8 mouse cellular contexts compared by ENCODE assay signal in the genomic region with DNA sequence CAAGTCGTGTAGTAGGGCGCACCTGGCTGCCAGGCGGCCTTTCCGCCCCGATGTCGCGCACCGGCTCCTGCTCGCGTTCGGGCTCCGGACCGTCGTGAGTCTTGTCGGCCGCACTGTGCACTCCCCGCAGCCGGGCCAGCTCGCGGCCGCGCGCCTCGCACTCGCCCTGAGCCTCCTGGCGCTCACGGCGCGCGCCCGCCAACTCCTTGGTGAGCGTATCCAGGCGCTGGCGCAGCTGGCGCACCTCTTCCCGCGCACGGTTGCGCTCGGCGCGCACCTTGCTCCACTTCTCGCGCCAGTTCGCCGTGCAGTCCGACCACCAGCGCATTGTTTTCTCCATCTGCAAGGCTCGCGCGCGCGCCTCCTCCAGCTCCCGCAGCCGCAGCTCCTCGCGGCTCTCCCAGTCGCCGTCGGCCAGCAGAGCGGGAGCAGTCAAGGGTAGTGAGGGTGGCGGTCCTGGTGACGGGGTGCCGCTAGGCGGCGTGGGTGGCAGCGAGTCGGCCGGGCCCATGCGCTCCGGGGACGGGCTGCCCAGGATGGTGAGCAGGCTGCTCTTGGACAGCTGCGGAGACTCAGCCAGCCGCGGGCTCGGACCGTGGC. TPM values are rescaled to one million over a fixed set of nuclear protein-coding genes. Genes with fewer than 3 reads are reported as not detected.
DNase-seq lines count a peak whose midpoint lies in the region; ATAC-seq and TF ChIP-seq lines count a peak whose summit lies in the region.

No protein-coding gene starts in this region.

- H3K27ac ChIP-seq in embryonic facial prominence, embryonic 11.5 days (replicated peaks; ENCODE audit: low read depth, low read length), result no peak overlapping the region
- no peak overlapping the region for H3K27ac ChIP-seq in lung, embryonic 14.5 days (ENCODE audit: low read depth)

- peak; percentile 58 for ATAC-seq in embryonic facial prominence, embryonic 11.5 days (replicated peaks; ENCODE audit: insufficient number of reproducible peaks, low FRiP score, low TSS enrichment, low read depth)
- peak; percentile 42 for ATAC-seq in lung, embryonic 14.5 days (ENCODE audit: insufficient read depth)
- no peak for ATAC-seq in megakaryocyte, adult 5-6 weeks (ENCODE audit: poor library complexity, severe bottlenecking)

- peak overlapping the region; percentile 31 for H3K4me3 ChIP-seq in embryonic facial prominence, embryonic 11.5 days (ENCODE audit: low read depth, low read length)
- peak overlapping the region; percentile 31 for H3K4me3 ChIP-seq in lung, embryonic 14.5 days (ENCODE audit: low read depth, low read length)

- intact Hi-C loops in heart, postnatal 10 days (cut with DNase I), result loop anchor here (5.0 kb wide), 1 partner anchor 206 kb away; no protein-coding TSS in a partner anchor

- WGBS in embryonic facial prominence, embryonic 11.5 days, result 6% methylated on average over 75 of the region's 77 CpGs
- WGBS in lung, embryonic 14.5 days, result 13% methylated on average over 77 of the region's 77 CpGs

- H3K9ac ChIP-seq in embryonic facial prominence, embryonic 11.5 days (replicated peaks; ENCODE audit: low read length), result peak overlapping the region; percentile 32; the same call in 1 of the 2 replicates
- H3K9ac ChIP-seq in lung, embryonic 14.5 days, result peak overlapping the region; percentile 36

- peak; percentile 54 to 59 for DNase-seq in left cerebral cortex, adult 18-20 months (ENCODE audit: low spot score in 2 of 2)
- no peak for DNase-seq in left cerebral cortex, adult 11 months (ENCODE audit: low spot score)
- DNase-seq in embryonic facial prominence, embryonic 11.5 days (ENCODE audit: low spot score), result peak; percentile 80
- DNase-seq in heart, postnatal 10 days, result peak; percentile 62 to 76
- DNase-seq in kidney, postnatal 4 days, result peak; percentile 80 to 88
- DNase-seq in lung, embryonic 14.5 days, result peak; percentile 83
- peak; percentile 83 for DNase-seq in retina, embryonic 14.5 days (ENCODE audit: low spot score)

- H3K9me3 ChIP-seq in embryonic facial prominence, embryonic 11.5 days (replicated peaks; ENCODE audit: control insufficient read depth, low read length), result no peaks in the 10 kb centered on the region
- no peaks in the 10 kb centered on the region for H3K9me3 ChIP-seq in lung, embryonic 14.5 days (ENCODE audit: low read depth, low read length)

- peaks cover 2% of the 10 kb centered on the region for H3K4me1 ChIP-seq in embryonic facial prominence, embryonic 11.5 days (ENCODE audit: control insufficient read depth, insufficient read depth, low read length)
- H3K4me1 ChIP-seq in lung, embryonic 14.5 days (ENCODE audit: insufficient read depth), result peaks cover 30% of the 10 kb centered on the region

- H3K27me3 ChIP-seq in embryonic facial prominence, embryonic 11.5 days (ENCODE audit: control insufficient read depth, insufficient read depth, low read length), result peaks cover 4% of the 10 kb centered on the region; the same call in 1 of the 2 replicates
- peaks cover 3% of the 10 kb centered on the region; the same call in 1 of the 2 replicates for H3K27me3 ChIP-seq in lung, embryonic 14.5 days (ENCODE audit: insufficient read depth, low read length)

- H3K4me2 ChIP-seq in embryonic facial prominence, embryonic 11.5 days (ENCODE audit: low read depth, low read length), result peak overlapping the region; percentile 83
- peak overlapping the region; percentile 55 for H3K4me2 ChIP-seq in lung, embryonic 14.5 days

- peak; percentile 72 for TF ChIP-seq CTCF in lung, embryonic 14.5 days (IDR thresholded peaks at IDR 0.05; ENCODE audit: low read depth)

- no peaks in the 10 kb centered on the region; the same call in 1 of the 2 replicates for H3K36me3 ChIP-seq in embryonic facial prominence, embryonic 11.5 days (replicated peaks; ENCODE audit: control insufficient read depth, insufficient read depth, low read depth, low read length)
- peaks cover 47% of the 10 kb centered on the region for H3K36me3 ChIP-seq in lung, embryonic 14.5 days (ENCODE audit: insufficient read depth)

RNA-seq across cellular contexts. Expression of gene Ccdc102a, which starts 4.7 kb away (rescaled TPM):
- total RNA-seq in left cerebral cortex, adult 18-20 months (2021), result 1 to 10 TPM; 1.5 to 1.9 TPM
- 28.1 and 30.3 TPM in 2 replicates for polyA plus RNA-seq in embryonic facial prominence, embryonic 11.5 days (2014; fragmentation: Nextera tagmentation; extraction: Ambion mirVana)
- total RNA-seq in heart, postnatal 10 days (2021), result 10 to 100 TPM; 15.3 to 16.0 TPM
- polyA plus RNA-seq in lung, embryonic 14.5 days (2014; fragmentation: Nextera tagmentation; extraction: Ambion mirVana), result 29.9 and 34.1 TPM in 2 replicates
- total RNA-seq in megakaryocyte, adult 5-6 weeks (2015), result 1.8 and 3.3 TPM in 2 replicates
- total RNA-seq in megakaryocyte, adult 5-6 weeks (2017), result 9.1 and 10.7 TPM in 2 replicates

RNA-seq across cellular contexts. Expression of gene Adgrg5, which starts 10.3 kb away (rescaled TPM):
- not detected for total RNA-seq in left cerebral cortex, adult 18-20 months (2021)
- polyA plus RNA-seq in embryonic facial prominence, embryonic 11.5 days (2014; fragmentation: Nextera tagmentation; extraction: Ambion mirVana), result not detected in 2 replicates
- under 1 TPM; 0.31 to 0.42 TPM for total RNA-seq in heart, postnatal 10 days (2021)
- polyA plus RNA-seq in lung, embryonic 14.5 days (2014; fragmentation: Nextera tagmentation; extraction: Ambion mirVana), result 0.18 and 0.21 TPM in 2 replicates
- 0.58 and 2.4 TPM in 2 replicates for total RNA-seq in megakaryocyte, adult 5-6 weeks (2015)
- 0.45 and 1.2 TPM in 2 replicates for total RNA-seq in megakaryocyte, adult 5-6 weeks (2017)

RNA-seq across cellular contexts. Expression of gene Dok4, which starts 37.0 kb away (rescaled TPM):
- total RNA-seq in left cerebral cortex, adult 18-20 months (2021), result 10 to 100 TPM; 18.6 to 20.9 TPM
- 11.6 and 11.9 TPM in 2 replicates for polyA plus RNA-seq in embryonic facial prominence, embryonic 11.5 days (2014; fragmentation: Nextera tagmentation; extraction: Ambion mirVana)
- 10 to 100 TPM; 34.2 to 44.2 TPM for total RNA-seq in heart, postnatal 10 days (2021)
- 32.5 and 36.5 TPM in 2 replicates for polyA plus RNA-seq in lung, embryonic 14.5 days (2014; fragmentation: Nextera tagmentation; extraction: Ambion mirVana)
- 0.75 TPM in 1 of 2 replicates, not detected in the other for total RNA-seq in megakaryocyte, adult 5-6 weeks (2015)
- total RNA-seq in megakaryocyte, adult 5-6 weeks (2017), result 0.69 and 0.92 TPM in 2 replicates

RNA-seq across cellular contexts. Expression of gene Polr2c, which starts 55.9 kb away (rescaled TPM):
- 10 to 100 TPM; 74.5 to 75.7 TPM for total RNA-seq in left cerebral cortex, adult 18-20 months (2021)
- polyA plus RNA-seq in embryonic facial prominence, embryonic 11.5 days (2014; fragmentation: Nextera tagmentation; extraction: Ambion mirVana), result 169 and 173 TPM in 2 replicates
- 10 to 100 TPM; 61.5 to 63.6 TPM for total RNA-seq in heart, postnatal 10 days (2021)
- 162 and 169 TPM in 2 replicates for polyA plus RNA-seq in lung, embryonic 14.5 days (2014; fragmentation: Nextera tagmentation; extraction: Ambion mirVana)
- total RNA-seq in megakaryocyte, adult 5-6 weeks (2015), result 44.1 and 46.4 TPM in 2 replicates
- 40.3 and 43.5 TPM in 2 replicates for total RNA-seq in megakaryocyte, adult 5-6 weeks (2017)

Comparison
In these comparisons a context has a peak if more than half of its experiments do, and no peak if none do; other contexts are left out.
1. RNA of gene Dok4, which starts 37.0 kb away (total RNA-seq): 34.2 to 44.2 TPM in heart, postnatal 10 days and 18.6 to 20.9 TPM in left cerebral cortex, adult 18-20 months; 0.69 to 0.92 TPM in megakaryocyte, adult 5-6 weeks; every median in the first group is over 10 times any median in the second.